Mouse (Mus musculus) forebrain, embryonic 16.5 days (tissue): ENCODE data around the gene Zdhhc4. TPM values are rescaled to one million over a fixed set of nuclear protein-coding genes. Genes with fewer than 3 reads are reported as not detected.

Experiments
- ATAC-seq: fragments of 200-750 bp; cut with Nextera tagmentation; 2 replicates; pipeline ENCODE4 v1.8.0; 2017; ENCODE audit warnings: mild to moderate bottlenecking, moderate library complexity
- H3K27ac ChIP-seq: fragments of 300-500 bp; sonication (generic); 2 replicates; pipeline ENCODE4 v1.5.1; 2014; ENCODE audit warnings: low read length, control low read depth
- H3K27me3 ChIP-seq: fragments of 300-500 bp; sonication (generic); replicated peaks from 2 replicates; pipeline ENCODE4 v1.6.1; 2014; ENCODE audit warnings: low read length; ENCODE audit not compliant: control insufficient read depth, insufficient read depth
- H3K36me3 ChIP-seq: fragments of 300-500 bp; sonication (generic); 2 replicates; pipeline ENCODE4 v1.6.1; 2014; ENCODE audit not compliant: control insufficient read depth, insufficient read depth
- H3K4me1 ChIP-seq: fragments of 300-500 bp; sonication (generic); replicated peaks from 2 replicates; pipeline ENCODE4 v1.6.1; 2014; ENCODE audit warnings: low read length; ENCODE audit not compliant: control insufficient read depth, insufficient read depth
- H3K4me2 ChIP-seq: fragments of 300-500 bp; sonication (generic); 2 replicates; pipeline ENCODE4 v1.6.1; 2014; ENCODE audit warnings: mild to moderate bottlenecking, low read length, control low read depth
- H3K4me3 ChIP-seq: fragments of 300-500 bp; sonication (generic); replicated peaks from 2 replicates; pipeline ENCODE4 v1.5.1; 2014; ENCODE audit warnings: mild to moderate bottlenecking, low read length, control low read depth
- H3K9ac ChIP-seq: fragments of 300-500 bp; sonication (generic); replicated peaks from 2 replicates; pipeline ENCODE4 v1.6.1; 2014; ENCODE audit warnings: low read depth, low read length, control low read depth
- H3K9me3 ChIP-seq: fragments of 300-500 bp; sonication (generic); 2 replicates; pipeline ENCODE4 v1.6.1; 2016; ENCODE audit warnings: low read length; ENCODE audit not compliant: control insufficient read depth
- WGBS: fragments of 180-500 bp; shearing (Covaris S2); extraction: QIAGEN DNeasy Blood & Tissue Kit; methylation state at CpG from one replicate; pipeline ENCODE4 v1.1.7; 2014; 5-methylcytosine and 5-hydroxymethylcytosine counted together
- polyA plus RNA-seq: library from polyadenylated mRNA; unstranded; fragments of >200 nt; fragmentation: Nextera tagmentation; extraction: Ambion mirVana; gene quantifications from 2 replicates; pipeline ENCODE4 v1.2.1, GENCODE M21; 2015

Gene Zdhhc4
- polyA plus RNA-seq, 1 experiment from 2014 or later, result 78.6 TPM

- H3K27ac ChIP-seq, result no peak overlapping the region
- ATAC-seq, result no peak
- 57% methylated on average over 6 of the region's 6 CpGs for WGBS
Measured at GRCm38 (mm10) chr5:143339603-143340002, 10.5 kb upstream of the Zdhhc4 start.

GRCm38 (mm10) chr5:143336559-143336958 is 7.5 kb upstream of the Zdhhc4 start:
- Histone ChIP-seq H3K4me3 (no peak overlapping the region), H3K27me3 (no peaks in the 10 kb centered on the region), H3K9me3 (no peaks in the 10 kb centered on the region), H3K9ac (no peak overlapping the region), H3K27ac (no peak overlapping the region), H3K4me1 (no peaks in the 10 kb centered on the region), H3K36me3 (no peaks in the 10 kb centered on the region), H3K4me2 (no peak overlapping the region)
- 67% methylated on average over 6 of the region's 6 CpGs for WGBS
- ATAC-seq, result no peak

More at GRCm38 (mm10) chr5:143339603-143340002, 10.5 kb upstream of the Zdhhc4 start:
- peaks cover 7% of the 10 kb centered on the region; the same call in 1 of the 2 replicates for H3K9me3 ChIP-seq
- no peak overlapping the region for H3K4me2 ChIP-seq
- no peak overlapping the region for H3K9ac ChIP-seq
- no peaks in the 10 kb centered on the region for H3K4me1 ChIP-seq
- H3K36me3 ChIP-seq, result no peaks in the 10 kb centered on the region
- H3K4me3 ChIP-seq, result no peak overlapping the region
- no peaks in the 10 kb centered on the region for H3K27me3 ChIP-seq

GRCm38 (mm10) chr5:143335089-143335460 is 6.0 kb upstream of the Zdhhc4 start:
- peaks cover under 1% of the 10 kb centered on the region; the same call in 1 of the 2 replicates for H3K4me1 ChIP-seq
- H3K9ac ChIP-seq, result no peak overlapping the region
- ATAC-seq, result no peak
- H3K4me3 ChIP-seq, result no peak overlapping the region
- no peak overlapping the region for H3K27ac ChIP-seq
- WGBS, result 80% methylated on average over 7 of the region's 7 CpGs
- H3K4me2 ChIP-seq, result no peak overlapping the region
- no peaks in the 10 kb centered on the region for H3K27me3 ChIP-seq
- H3K9me3 ChIP-seq, result no peaks in the 10 kb centered on the region
- no peaks in the 10 kb centered on the region for H3K36me3 ChIP-seq

- H3K4me1 ChIP-seq, result peaks cover 6% of the 10 kb centered on the region
- no peaks in the 10 kb centered on the region for H3K9me3 ChIP-seq
- H3K27me3 ChIP-seq, result no peaks in the 10 kb centered on the region
- ATAC-seq, result no peak
- no peak overlapping the region for H3K27ac ChIP-seq
- 72% methylated on average over 14 of the region's 14 CpGs for WGBS
- H3K4me2 ChIP-seq, result no peak overlapping the region
- H3K4me3 ChIP-seq, result no peak overlapping the region
- H3K9ac ChIP-seq, result no peak overlapping the region
- H3K36me3 ChIP-seq, result no peaks in the 10 kb centered on the region
Measured at GRCm38 (mm10) chr5:143334418-143335088, 5.5 kb upstream of the Zdhhc4 start.

GRCm38 (mm10) chr5:143333872-143334271 is 4.8 kb upstream of the Zdhhc4 start:
- Histone ChIP-seq H3K9me3 (no peaks in the 10 kb centered on the region), H3K4me3 (no peak overlapping the region), H3K27me3 (no peaks in the 10 kb centered on the region), H3K36me3 (no peaks in the 10 kb centered on the region), H3K9ac (no peak overlapping the region), H3K4me2 (no peak overlapping the region), H3K27ac (no peak overlapping the region), H3K4me1 (peaks cover 6% of the 10 kb centered on the region)
- WGBS, result 15% methylated on average over 5 of the region's 5 CpGs
- ATAC-seq, result no peak

GRCm38 (mm10) chr5:143317288-143317610 is 11.8 kb downstream of the Zdhhc4 start:
- H3K27ac ChIP-seq, result no peak overlapping the region

GRCm38 (mm10) chr5:143316605-143317287 is 12.3 kb downstream of the Zdhhc4 start:
- no peak overlapping the region for H3K9ac ChIP-seq
- 87% methylated on average over 5 of the region's 5 CpGs for WGBS
- H3K27ac ChIP-seq, result no peak overlapping the region
- H3K36me3 ChIP-seq, result peaks cover 12% of the 10 kb centered on the region
- peaks cover 23% of the 10 kb centered on the region for H3K4me1 ChIP-seq
- H3K27me3 ChIP-seq, result no peaks in the 10 kb centered on the region
- H3K4me3 ChIP-seq, result no peak overlapping the region
- no peak overlapping the region for H3K4me2 ChIP-seq
- H3K9me3 ChIP-seq, result no peaks in the 10 kb centered on the region
- ATAC-seq, result no peak

More at GRCm38 (mm10) chr5:143317288-143317610, 11.8 kb downstream of the Zdhhc4 start:
- WGBS, result 89% methylated on average over 8 of the region's 8 CpGs
- H3K9me3 ChIP-seq, result no peaks in the 10 kb centered on the region
- no peaks in the 10 kb centered on the region for H3K27me3 ChIP-seq
- no peak overlapping the region for H3K4me3 ChIP-seq
- no peak overlapping the region for H3K4me2 ChIP-seq
- ATAC-seq, result no peak
- H3K36me3 ChIP-seq, result peaks cover 12% of the 10 kb centered on the region
- H3K9ac ChIP-seq, result no peak overlapping the region
- peaks cover 20% of the 10 kb centered on the region for H3K4me1 ChIP-seq

- ATAC-seq, result no peak
- Histone ChIP-seq H3K4me2 (peak overlapping the region; percentile 48), H3K9me3 (no peaks in the 10 kb centered on the region), H3K27ac (no peak overlapping the region), H3K9ac (0 out of 2 replicates have a peak overlapping the region, but pooled peaks have one; percentile 19), H3K36me3 (peaks cover 10% of the 10 kb centered on the region), H3K27me3 (no peaks in the 10 kb centered on the region), H3K4me3 (peak overlapping the region; percentile 89), H3K4me1 (peaks cover 33% of the 10 kb centered on the region)
- WGBS, result 11% methylated on average over 8 of the region's 8 CpGs
Measured at GRCm38 (mm10) chr5:143315514-143315888, 13.6 kb downstream of the Zdhhc4 start.

- Histone ChIP-seq H3K4me1 (peaks cover 36% of the 10 kb centered on the region), H3K4me3 (peak within 1 kb of the TSS; percentile 89), H3K36me3 (peaks cover 14% of the 10 kb centered on the region), H3K4me2 (peak within 1 kb of the TSS; percentile 74), H3K9ac (peak within 1 kb of the TSS; percentile 95), H3K9me3 (no peaks in the 10 kb centered on the region), H3K27me3 (no peaks in the 10 kb centered on the region), H3K27ac (peak within 1 kb of the TSS; percentile 93)
- WGBS, result under 1% methylated on average over 86 of the region's 101 CpGs
- ATAC-seq, result peak; percentile 88
Measured at GRCm38 (mm10) chr5:143314730-143315513, 14.1 kb downstream of the Zdhhc4 start, which contains the start of gene E130309D02Rik. Gene E130309D02Rik, minus strand, starts transcription at chr5:143315360.
